Mouse (Mus musculus) spleen, adult 2 months (tissue): ENCODE results near the gene Pfas.

Source experiments
- CTCF ChIP-seq: fragments of 200-500 bp; IDR thresholded peaks from 2 replicates; pipeline ENCODE4 v1.5.1; 2011; ENCODE audit warnings: mild to moderate bottlenecking, inconsistent platforms; ENCODE audit not compliant: insufficient read depth, insufficient read length, insufficient replicate concordance; ENCODE audit errors: extremely low read depth
- POLR2A ChIP-seq: fragments of 200-500 bp; IDR thresholded peaks from 2 replicates; pipeline ENCODE4 v1.6.1; 2011; ENCODE audit warnings: low read depth, low read length, inconsistent platforms

DNA sequence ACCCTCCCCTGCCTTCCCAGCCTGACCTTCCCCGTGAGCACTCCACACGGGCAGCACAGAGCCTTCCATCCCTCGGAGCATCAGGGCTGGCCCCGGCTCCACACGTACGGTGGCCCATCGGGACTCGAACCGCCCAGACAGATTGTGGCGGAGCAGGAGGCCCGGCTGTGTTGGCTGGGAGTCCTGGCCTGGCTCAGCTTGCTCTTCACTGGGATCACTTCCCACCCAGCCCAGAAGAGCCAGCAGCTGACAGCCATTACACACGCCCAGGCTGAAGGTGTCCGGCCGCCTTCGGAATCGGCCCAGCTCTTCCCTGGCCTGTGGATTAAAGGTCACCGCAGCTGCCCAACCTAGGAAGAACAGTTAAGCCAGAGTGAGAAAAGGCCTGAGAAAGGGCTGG, 19.9 kb downstream of the Pfas start:
- TF ChIP-seq CTCF (no peak), POLR2A (no peak)
